Mouse (Mus musculus): ENCODE measurements around the gene Cox7a1.

Gene Cox7a1

DNA sequence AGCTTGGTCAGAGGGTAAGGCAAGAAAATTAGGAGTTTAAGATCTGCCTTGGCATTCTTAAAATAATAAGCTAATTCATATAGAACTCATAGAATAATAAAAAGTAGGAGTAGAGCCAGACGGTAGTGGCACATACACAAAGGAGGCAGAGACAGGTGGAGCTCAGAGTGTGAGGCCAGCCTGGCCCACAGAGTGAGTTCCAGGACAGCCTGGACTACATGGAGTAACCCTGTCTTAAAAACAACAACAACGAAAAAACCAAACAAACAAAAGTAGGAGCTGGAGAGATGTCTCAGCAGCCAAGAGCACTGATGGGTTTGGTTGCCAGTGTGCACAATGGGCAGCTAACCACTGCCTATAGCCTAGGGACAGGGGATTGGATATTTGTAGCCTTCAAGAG lies 33.3 kb downstream of the Cox7a1 start:
- intact Hi-C loops (cut with DNase I), result loop anchor here (5.0 kb wide), 1 partner anchor 35 kb away; the partner anchor contains the start of gene Cox7a1

DNA sequence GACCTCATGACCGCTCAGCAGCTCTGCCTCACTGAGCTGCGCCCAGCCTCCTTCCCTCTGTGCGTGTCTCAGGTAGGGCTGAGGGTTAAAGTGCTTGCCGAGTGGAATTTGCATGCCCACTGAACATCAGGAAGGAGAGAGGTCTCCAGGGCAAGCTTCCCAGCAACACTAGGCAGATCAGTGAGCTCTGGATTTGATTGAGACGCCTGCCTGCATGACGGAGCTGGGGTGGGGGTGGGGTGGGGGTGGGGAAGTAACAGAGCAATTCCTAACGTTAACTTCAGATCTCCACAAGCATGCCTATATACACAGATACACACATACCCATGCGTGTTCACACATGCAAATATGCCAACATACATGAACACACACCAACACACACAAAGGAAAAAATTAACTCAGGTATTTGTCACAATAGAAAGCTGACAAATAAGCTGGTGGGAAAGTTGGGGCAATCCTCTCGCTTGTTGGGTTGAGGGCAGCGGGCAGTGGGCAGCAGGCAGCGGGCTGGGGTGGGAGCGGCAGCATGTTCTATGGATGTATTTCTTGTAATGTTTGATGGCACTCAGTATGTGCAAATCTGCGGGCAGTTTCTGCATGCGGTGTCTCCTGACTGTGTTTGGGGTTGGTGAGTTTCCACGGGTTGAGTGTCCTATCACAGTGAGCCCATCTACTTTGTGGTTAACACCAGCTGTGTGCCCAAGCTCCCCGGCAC lies 35.5 kb downstream of the Cox7a1 start:
- intact Hi-C loops (cut with DNase I), result loop anchor here (5.0 kb wide), 1 partner anchor 37 kb away; the partner anchor contains the start of gene Cox7a1

DNA sequence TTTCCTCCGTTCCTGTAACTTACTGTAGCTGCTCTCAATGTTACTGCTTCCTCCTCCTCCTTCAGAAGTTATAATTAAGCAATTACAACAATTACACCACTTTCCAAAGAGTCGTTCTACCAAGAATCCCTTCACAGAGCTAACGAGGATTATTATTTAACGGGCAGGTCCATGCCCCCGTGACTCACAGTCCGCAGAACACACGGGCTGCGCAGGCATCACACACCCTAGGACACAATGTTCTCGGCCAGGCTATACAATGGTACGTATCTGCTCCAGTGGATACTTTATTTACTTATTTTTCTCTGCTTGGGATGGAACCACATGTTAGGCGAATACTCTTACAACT lies 36.0 kb downstream of the Cox7a1 start:
- intact Hi-C loops (cut with DNase I), result no loop called here

DNA sequence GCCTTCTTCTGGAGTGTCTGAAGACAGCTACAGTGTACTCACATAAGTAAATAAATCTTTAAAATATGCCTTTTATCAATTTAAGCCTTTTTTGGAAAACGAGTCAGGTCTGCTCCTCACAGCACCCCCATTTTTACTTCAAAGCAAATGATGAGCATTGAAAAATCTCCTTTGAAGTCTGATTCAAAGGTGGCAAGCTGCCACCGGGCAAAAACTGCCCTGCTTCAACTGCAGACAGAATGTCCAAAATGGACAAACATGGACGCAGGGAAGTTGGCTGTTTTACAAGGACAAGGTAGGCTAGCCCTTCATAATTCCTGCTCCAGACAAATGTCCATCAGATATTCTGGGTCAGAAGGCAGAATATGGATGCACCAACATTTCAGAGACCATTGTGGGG lies 37.5 kb downstream of the Cox7a1 start:
- intact Hi-C loops (cut with DNase I), result no loop called here

DNA sequence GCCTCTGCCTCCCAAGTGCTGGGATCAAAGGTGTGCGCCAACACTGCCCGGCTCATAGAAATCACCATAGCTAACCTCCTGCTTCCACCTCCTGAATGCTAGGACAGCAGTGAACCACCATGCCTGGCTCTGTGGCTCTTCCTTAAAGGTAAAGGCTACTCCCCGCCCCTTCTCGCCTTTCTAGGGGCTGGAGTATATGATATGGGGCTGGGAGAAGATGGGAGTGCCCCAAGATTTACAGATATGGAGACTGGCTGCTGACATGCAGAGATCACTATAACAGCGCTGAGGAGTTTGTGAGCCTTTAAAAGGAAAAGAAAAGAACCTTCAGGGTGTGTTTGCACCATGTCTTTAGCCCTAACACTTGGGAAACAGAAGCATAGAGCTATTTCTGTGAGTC lies 38.3 kb downstream of the Cox7a1 start:
- intact Hi-C loops (cut with DNase I), result no loop called here

DNA sequence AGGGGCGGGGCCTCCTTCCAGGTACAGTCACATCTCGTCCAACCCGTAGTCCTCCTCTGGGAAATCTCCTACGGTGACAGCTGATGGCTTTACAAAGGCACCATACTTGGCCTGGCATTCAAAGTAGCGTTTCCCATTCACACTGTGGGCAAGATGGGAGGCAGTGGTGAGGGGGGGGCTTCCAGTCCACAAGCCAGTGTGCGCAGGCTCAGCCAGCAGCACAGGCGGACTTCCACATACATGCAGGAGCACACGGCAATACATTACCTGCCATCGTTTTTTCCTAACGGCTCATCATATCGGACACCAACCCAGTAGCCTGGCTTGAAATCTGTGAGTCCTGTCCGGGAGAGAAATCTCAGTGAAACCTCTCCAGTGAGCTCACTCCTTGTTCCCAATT lies 40.3 kb downstream of the Cox7a1 start:
- intact Hi-C loops (cut with DNase I), result no loop called here

DNA sequence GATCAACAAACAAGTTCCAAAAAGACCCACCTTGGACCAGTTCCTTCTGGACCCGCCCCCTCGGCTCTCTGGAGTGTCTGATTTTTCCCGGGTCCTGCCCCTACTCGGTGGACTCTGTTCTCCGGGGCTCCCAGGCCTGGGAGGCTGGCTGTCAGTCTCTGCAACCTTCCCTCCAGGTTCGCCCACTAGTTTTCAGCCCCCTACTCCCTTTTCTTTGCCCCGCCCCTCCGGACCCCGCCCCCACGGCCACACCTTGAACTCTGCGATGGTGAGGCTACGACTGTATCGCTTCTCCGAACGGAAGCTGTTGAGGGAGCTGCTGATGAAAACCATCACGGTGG lies 47.4 kb downstream of the Cox7a1 start:
- intact Hi-C loops (cut with DNase I), result no loop called here

DNA sequence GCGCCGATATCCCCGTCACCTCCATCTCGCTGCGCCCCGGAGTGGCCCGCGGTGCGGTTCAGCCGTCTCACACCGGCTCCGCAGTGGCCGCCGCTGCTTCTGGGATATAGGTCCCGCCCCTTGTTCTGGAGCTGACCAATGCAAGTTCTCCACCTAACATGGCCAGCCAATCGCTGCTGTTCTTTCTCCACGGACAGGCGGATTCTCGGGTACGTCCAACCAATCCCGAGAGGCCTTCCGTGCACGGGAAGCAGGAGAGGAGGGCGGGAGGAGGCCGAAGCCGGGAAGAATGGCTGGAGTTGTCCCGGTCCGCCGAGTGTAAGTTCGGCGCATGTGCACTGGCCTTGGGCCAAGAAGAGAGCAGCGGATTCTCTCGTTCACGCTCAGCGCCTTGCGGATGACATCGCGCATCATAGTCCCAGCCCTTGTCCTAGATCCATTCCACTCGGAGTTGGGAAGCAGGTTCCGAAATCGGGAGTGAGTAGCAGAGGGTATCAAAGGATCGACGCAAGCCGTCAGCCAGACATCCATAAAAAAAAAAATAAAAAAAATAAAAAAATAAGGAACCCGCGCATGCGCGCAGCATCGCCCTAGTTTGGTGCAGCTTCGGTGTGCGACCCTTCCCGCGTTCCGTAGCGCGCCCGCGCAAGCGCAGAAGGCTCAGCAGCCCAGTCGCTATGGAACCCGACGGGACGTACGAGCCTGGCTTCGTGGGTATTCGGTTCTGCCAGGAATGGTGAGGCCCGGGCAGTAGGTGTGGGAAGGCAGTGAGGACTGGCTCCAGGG lies 47.9 kb downstream of the Cox7a1 start, which contains the start of the genes Polr2i and Tbcb:
Polr2i (plus strand) TSS at position 280 of the 786 bp plus-strand sequence.
Tbcb (minus strand) TSS at position 604 of the 786 bp plus-strand sequence.
- intact Hi-C loops (cut with DNase I), result no loop called here

DNA sequence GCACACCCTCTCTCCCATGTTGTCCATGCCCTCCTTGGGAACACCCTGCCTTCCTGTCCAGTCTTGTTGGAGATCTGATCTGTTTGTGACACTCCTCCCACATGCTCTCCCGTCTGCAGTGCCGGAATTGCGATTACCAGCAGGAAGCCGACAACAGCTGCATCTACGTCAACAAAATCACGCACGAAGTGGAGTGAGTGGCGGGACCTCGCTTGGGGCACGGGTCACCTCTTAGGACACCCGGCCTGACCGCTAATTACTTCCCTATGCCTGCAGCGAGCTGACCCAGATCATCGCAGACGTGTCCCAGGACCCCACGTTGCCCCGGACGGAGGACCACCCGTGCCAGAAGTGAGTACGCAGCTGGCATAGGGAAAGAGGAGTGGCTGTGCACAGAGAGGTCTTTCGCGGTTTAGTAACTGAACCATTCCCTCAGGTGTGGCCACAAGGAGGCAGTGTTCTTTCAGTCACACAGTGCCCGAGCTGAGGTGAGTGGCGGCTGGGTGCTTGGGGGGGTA lies 48.7 kb downstream of the Cox7a1 start:
- intact Hi-C loops (cut with DNase I), result no loop called here

DNA sequence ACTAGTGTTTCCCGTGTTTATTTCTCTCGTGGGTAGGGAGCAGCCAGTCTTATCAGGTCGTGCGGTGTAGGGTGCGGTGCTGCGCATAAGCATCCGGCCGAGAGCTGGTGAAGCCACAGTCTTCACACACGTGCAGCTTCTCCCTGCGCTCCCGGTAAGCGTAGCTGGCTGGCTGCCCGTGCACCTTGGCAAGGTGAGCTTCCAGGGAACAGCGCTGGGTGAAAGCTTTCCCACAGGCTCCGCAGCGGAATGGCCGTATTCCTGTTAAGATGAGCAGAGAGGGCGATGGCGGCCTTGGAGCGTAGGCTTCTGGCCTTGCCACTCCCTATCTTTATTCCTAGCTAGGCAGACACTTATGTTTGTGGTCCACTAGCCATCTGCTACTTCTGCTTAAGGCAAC lies 49.4 kb downstream of the Cox7a1 start:
- intact Hi-C loops (cut with DNase I), result no loop called here

DNA sequence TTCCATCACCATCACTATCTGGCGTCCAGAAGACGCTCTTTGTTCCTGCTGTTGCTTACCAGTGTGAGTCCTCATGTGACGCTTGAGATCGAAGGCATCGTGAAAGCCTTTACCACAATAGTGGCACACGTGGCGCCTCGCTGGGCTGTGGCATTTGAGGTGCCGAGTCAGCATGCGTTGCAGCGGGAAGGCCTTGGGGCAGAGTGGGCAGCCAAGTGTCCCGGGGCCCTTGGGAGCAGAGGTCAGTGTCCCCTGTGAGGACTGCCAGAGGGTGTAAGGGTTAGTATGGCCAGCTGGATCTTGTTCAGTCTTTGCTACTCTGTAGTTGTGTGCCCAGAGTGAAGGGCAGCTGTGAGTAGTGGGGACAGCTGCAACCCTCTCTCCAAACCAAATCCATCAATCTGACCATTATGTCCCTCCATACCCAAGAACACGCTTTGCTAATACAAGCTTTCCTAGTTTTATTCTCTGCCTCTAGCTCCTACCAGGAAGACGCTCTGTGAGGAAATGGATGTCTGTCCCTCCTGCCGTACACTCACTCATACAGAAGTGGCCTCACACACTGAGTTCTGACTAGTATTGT lies 50.4 kb downstream of the Cox7a1 start:
- intact Hi-C loops (cut with DNase I), result no loop called here

DNA sequence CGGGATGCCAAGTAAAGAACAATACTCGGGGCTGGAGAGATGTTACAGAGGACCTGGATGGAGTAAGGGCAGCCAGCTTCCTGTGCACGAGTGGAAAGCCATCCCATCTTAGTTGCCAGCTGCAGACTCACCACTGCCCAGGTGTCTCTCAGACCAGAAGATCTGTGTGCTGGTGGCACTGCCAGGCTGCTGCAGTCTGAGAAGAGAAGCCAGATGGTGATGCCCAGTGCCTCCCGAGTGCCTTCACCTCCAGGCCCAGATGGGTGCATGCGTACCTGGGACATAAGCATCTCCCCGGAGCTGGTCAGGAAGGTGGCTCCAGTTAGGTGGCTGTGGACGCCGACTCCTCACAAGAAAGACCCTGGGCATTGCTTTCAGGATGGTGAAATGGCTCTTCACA lies 51.1 kb downstream of the Cox7a1 start:
- intact Hi-C loops (cut with DNase I), result no loop called here

DNA sequence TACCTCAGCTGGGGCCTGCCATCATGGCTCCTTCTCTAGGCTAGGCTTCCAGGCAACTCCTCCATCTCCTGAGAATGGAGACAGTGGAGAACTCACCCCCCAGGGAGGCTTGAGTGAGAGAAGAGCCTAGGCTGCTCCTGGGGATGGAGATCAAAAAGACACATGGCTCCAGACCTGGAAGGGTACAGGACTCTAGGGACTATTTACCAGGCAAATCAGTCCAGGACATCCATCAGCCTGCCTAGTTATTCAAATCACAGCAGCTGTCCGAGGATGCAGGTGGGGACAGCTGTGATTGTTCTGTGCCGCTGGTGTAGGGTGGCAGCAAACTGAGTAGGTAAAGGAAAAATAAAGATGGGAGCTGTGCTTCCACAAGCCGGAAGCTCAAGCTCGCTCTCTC lies 51.7 kb downstream of the Cox7a1 start, which contains the start of gene Ovol3:
Ovol3 (minus strand) TSS at position 101 of the 400 bp plus-strand sequence.
- intact Hi-C loops (cut with DNase I), result no loop called here

Measured in adrenal gland (tissue).